Mouse (Mus musculus): ENCODE measurements around the gene Ranbp9. TPM values are rescaled to one million over a fixed set of nuclear protein-coding genes. Genes with fewer than 3 reads are reported as not detected.
"Not testable (repeated sequence)": the region's sequence is repeated elsewhere in the genome, so short reads cannot be mapped to it uniquely, and the experiment has no call there.

Ranbp9 gene
- polyA plus RNA-seq, 1 experiment from 2014 or later, result 9.4 TPM

- Histone ChIP-seq H3K4me1 (replicated peaks) (peaks cover 21% of the 10 kb centered on the region), H3K36me3 (no peaks in the 10 kb centered on the region), H3K27ac (no peak overlapping the region; the same call in 1 of the 2 replicates), H3K9me3 (no peaks in the 10 kb centered on the region), H3K4me3 (no peak overlapping the region), H3K27me3 (ENCODE audit: insufficient read depth, poor library complexity, severe bottlenecking) (no peaks in the 10 kb centered on the region)
- WGBS, result 56% methylated on average over 12 of the region's 12 CpGs
- DNase-seq (ENCODE audit: low spot score), result peak; percentile 24
These were observed 5.6 kb upstream of the Ranbp9 start for GRCm38 (mm10) chr13:43486501-43487213.

GRCm38 (mm10) chr13:43485278-43485976 lies 4.3 kb upstream of the Ranbp9 start:
- H3K4me3 ChIP-seq, result no peak overlapping the region
- DNase-seq (ENCODE audit: low spot score), result no peak
- peaks cover 21% of the 10 kb centered on the region for H3K4me1 ChIP-seq (replicated peaks)
- H3K27ac ChIP-seq, result no peak overlapping the region
- no peaks in the 10 kb centered on the region for H3K27me3 ChIP-seq (ENCODE audit: insufficient read depth, poor library complexity, severe bottlenecking)
- H3K9me3 ChIP-seq, result no peaks in the 10 kb centered on the region
- no peaks in the 10 kb centered on the region for H3K36me3 ChIP-seq
- 94% methylated on average over 5 of the region's 5 CpGs for WGBS

GRCm38 (mm10) chr13:43482782-43483181 lies 1.7 kb upstream of the Ranbp9 start:
- H3K27ac ChIP-seq, result no peak overlapping the region
- 96% methylated on average over 9 of the region's 9 CpGs for WGBS
- H3K4me1 ChIP-seq (replicated peaks), result peaks cover 37% of the 10 kb centered on the region
- H3K9me3 ChIP-seq, result no peaks in the 10 kb centered on the region
- no peaks in the 10 kb centered on the region for H3K36me3 ChIP-seq
- H3K4me3 ChIP-seq, result no peak overlapping the region
- H3K27me3 ChIP-seq (ENCODE audit: insufficient read depth, poor library complexity, severe bottlenecking), result no peaks in the 10 kb centered on the region
- no peak for DNase-seq (ENCODE audit: low spot score)

- H3K27ac ChIP-seq, result peak overlapping the region; percentile 98
- WGBS, result 42% methylated on average over 6 of the region's 6 CpGs
These were observed 770 bp upstream of the Ranbp9 start for GRCm38 (mm10) chr13:43481859-43482245.

GRCm38 (mm10) chr13:43480595-43480956 lies 506 bp downstream of the Ranbp9 start:
- 24% methylated on average over 59 of the region's 67 CpGs for WGBS
- Histone ChIP-seq H3K27me3 (ENCODE audit: insufficient read depth, poor library complexity, severe bottlenecking) (no peaks in the 10 kb centered on the region), H3K4me1 (replicated peaks) (peaks cover 39% of the 10 kb centered on the region), H3K27ac (peak overlapping the region; percentile 98), H3K9me3 (no peaks in the 10 kb centered on the region), H3K4me3 (peak overlapping the region; percentile 89), H3K36me3 (no peaks in the 10 kb centered on the region)
- no peak for DNase-seq (ENCODE audit: low spot score)

More at GRCm38 (mm10) chr13:43481859-43482245, 770 bp upstream of the Ranbp9 start:
- Histone ChIP-seq H3K4me3 (peak overlapping the region; percentile 89), H3K27me3 (ENCODE audit: insufficient read depth, poor library complexity, severe bottlenecking) (no peaks in the 10 kb centered on the region), H3K9me3 (no peaks in the 10 kb centered on the region), H3K4me1 (replicated peaks) (peaks cover 39% of the 10 kb centered on the region), H3K36me3 (no peaks in the 10 kb centered on the region)
- DNase-seq (ENCODE audit: low spot score), result no peak

- peak overlapping the region; percentile 89 for H3K4me3 ChIP-seq
- no peaks in the 10 kb centered on the region for H3K27me3 ChIP-seq (ENCODE audit: insufficient read depth, poor library complexity, severe bottlenecking)
- peak; percentile 65 for DNase-seq (ENCODE audit: low spot score)
- H3K27ac ChIP-seq, result peak overlapping the region; percentile 98
- no peaks in the 10 kb centered on the region for H3K36me3 ChIP-seq
- H3K9me3 ChIP-seq, result no peaks in the 10 kb centered on the region
- under 1% methylated on average over 36 of the region's 36 CpGs for WGBS
- peaks cover 39% of the 10 kb centered on the region for H3K4me1 ChIP-seq (replicated peaks)
These were observed 1.1 kb downstream of the Ranbp9 start for GRCm38 (mm10) chr13:43479767-43480571.

- 19% methylated on average over 6 of the region's 6 CpGs for WGBS
- Histone ChIP-seq H3K27me3 (ENCODE audit: insufficient read depth, poor library complexity, severe bottlenecking) (no peaks in the 10 kb centered on the region), H3K9me3 (no peaks in the 10 kb centered on the region), H3K4me3 (peak overlapping the region; percentile 89), H3K36me3 (no peaks in the 10 kb centered on the region), H3K4me1 (replicated peaks) (peaks cover 46% of the 10 kb centered on the region), H3K27ac (peak overlapping the region; percentile 98; the same call in 1 of the 2 replicates)
- no peak for DNase-seq (ENCODE audit: low spot score)
These were observed 1.9 kb downstream of the Ranbp9 start for GRCm38 (mm10) chr13:43479024-43479705.

- Histone ChIP-seq H3K27me3 (ENCODE audit: insufficient read depth, poor library complexity, severe bottlenecking) (no peaks in the 10 kb centered on the region), H3K4me1 (replicated peaks) (peaks cover 52% of the 10 kb centered on the region), H3K36me3 (no peaks in the 10 kb centered on the region), H3K9me3 (no peaks in the 10 kb centered on the region), H3K4me3 (peak overlapping the region; percentile 89), H3K27ac (peak overlapping the region; percentile 64)
- DNase-seq (ENCODE audit: low spot score), result no peak
- 47% methylated on average over 8 of the region's 8 CpGs for WGBS
These were observed 2.5 kb downstream of the Ranbp9 start for GRCm38 (mm10) chr13:43478586-43478985.

GRCm38 (mm10) chr13:43477098-43477697 lies 3.9 kb downstream of the Ranbp9 start:
- no peak overlapping the region for H3K27ac ChIP-seq
- WGBS, result 90% methylated on average over 3 of the region's 3 CpGs
- no peaks in the 10 kb centered on the region for H3K27me3 ChIP-seq (ENCODE audit: insufficient read depth, poor library complexity, severe bottlenecking)
- H3K4me1 ChIP-seq (replicated peaks), result peaks cover 51% of the 10 kb centered on the region
- H3K4me3 ChIP-seq, result no peak overlapping the region
- no peak for DNase-seq (ENCODE audit: low spot score)
- no peaks in the 10 kb centered on the region for H3K9me3 ChIP-seq
- no peaks in the 10 kb centered on the region for H3K36me3 ChIP-seq

- no peaks in the 10 kb centered on the region for H3K9me3 ChIP-seq
- DNase-seq (ENCODE audit: low spot score), result no peak
- 91% methylated on average over 7 of the region's 7 CpGs for WGBS
- H3K36me3 ChIP-seq, result no peaks in the 10 kb centered on the region
- H3K4me1 ChIP-seq (replicated peaks), result peaks cover 45% of the 10 kb centered on the region
- H3K4me3 ChIP-seq, result no peak overlapping the region
- H3K27ac ChIP-seq, result no peak overlapping the region
- H3K27me3 ChIP-seq (ENCODE audit: insufficient read depth, poor library complexity, severe bottlenecking), result no peaks in the 10 kb centered on the region
These were observed 4.9 kb downstream of the Ranbp9 start for GRCm38 (mm10) chr13:43476226-43476625.

- 88% methylated on average over 5 of the region's 5 CpGs for WGBS
- Histone ChIP-seq H3K9me3 (peaks cover 5% of the 10 kb centered on the region; the same call in 1 of the 2 replicates), H3K4me3 (no peak overlapping the region), H3K27me3 (ENCODE audit: insufficient read depth, poor library complexity, severe bottlenecking) (no peaks in the 10 kb centered on the region), H3K27ac (no peak overlapping the region), H3K36me3 (peaks cover 14% of the 10 kb centered on the region), H3K4me1 (replicated peaks) (peaks cover 45% of the 10 kb centered on the region)
- no peak for DNase-seq (ENCODE audit: low spot score)
These were observed 6.4 kb downstream of the Ranbp9 start for GRCm38 (mm10) chr13:43474722-43475121.

GRCm38 (mm10) chr13:43471861-43472260 lies 9.2 kb downstream of the Ranbp9 start:
- H3K4me1 ChIP-seq (replicated peaks), result peaks cover 23% of the 10 kb centered on the region
- peaks cover 13% of the 10 kb centered on the region; the same call in 1 of the 2 replicates for H3K9me3 ChIP-seq
- WGBS, result 98% methylated on average over 1 of the region's 1 CpGs
- not testable (repeated sequence) for DNase-seq (ENCODE audit: low spot score); H3K4me3 ChIP-seq; H3K27me3 ChIP-seq (ENCODE audit: insufficient read depth, poor library complexity, severe bottlenecking); H3K27ac ChIP-seq
- H3K36me3 ChIP-seq, result peaks cover 25% of the 10 kb centered on the region

All from hindbrain, embryonic 10.5 days (tissue).